Mouse (Mus musculus) heart, adult 2 months (tissue): ENCODE results near the gene Nrtn.

Experiments used
- CTCF ChIP-seq: fragments of 200-600 bp; IDR thresholded peaks from 2 replicates; pipeline ENCODE4 v1.8.1; 2022; ENCODE audit warnings: antibody characterized with exemption, mild to moderate bottlenecking, moderate library complexity
- EP300 ChIP-seq: fragments of 200-500 bp; IDR thresholded peaks from 2 replicates; pipeline ENCODE4 v1.6.1; 2011; ENCODE audit warnings: low read depth, low read length, control low read depth; ENCODE audit not compliant: insufficient read depth

DNA sequence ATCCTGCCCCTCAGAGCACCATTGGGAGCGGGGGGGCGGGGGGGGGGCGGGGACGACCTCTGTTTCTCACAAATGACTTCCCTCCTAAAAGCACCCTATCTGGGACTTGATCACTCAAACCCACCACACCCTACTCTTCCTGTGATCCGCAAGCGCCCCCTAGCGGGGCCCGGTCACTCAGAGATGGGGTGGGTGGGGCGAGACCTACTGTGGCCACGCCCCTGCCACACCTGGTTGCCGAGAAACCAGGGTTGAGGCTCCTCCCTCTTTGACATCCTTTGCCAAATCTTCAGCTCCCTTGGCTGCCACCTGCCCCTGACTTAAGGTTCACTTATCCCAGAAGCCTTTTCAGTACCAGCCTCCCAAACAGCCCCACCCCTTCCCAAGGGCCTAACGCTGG lies 802 bp upstream of the Nrtn start:
- TF ChIP-seq CTCF (peak; percentile 71), EP300 (no peak)
